Mouse (Mus musculus): ENCODE results near the gene B4galnt3.

B4galnt3 gene

DNA sequence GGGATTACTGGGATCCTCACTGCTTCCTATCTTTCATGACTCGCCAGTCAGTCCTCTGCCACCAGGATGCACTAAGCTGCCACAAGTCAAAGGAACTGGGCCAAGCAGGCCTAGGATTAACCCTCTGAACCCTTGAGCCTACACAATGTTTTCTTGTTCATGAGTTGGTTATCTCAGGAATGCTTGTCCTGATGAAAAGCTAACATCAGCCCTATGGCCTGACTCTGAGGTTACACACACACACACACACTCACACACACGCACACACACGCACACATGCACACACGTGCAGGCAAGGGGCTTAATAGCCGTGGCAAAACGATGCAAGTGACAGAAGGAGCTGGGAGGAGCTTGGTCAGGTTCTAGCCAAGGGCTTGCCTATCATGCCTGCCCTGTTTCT lies 69.0 kb downstream of the B4galnt3 start:
- CTCF ChIA-PET, result interaction anchor here (0.6 kb wide), 1 partner anchor 112 kb away, joined by 3 read pairs; no protein-coding TSS in a partner anchor

- CTCF ChIA-PET, result no interaction called here
These were observed 71.7 kb downstream of the B4galnt3 start for GRCm38 (mm10) chr6:120222669-120223068.

DNA sequence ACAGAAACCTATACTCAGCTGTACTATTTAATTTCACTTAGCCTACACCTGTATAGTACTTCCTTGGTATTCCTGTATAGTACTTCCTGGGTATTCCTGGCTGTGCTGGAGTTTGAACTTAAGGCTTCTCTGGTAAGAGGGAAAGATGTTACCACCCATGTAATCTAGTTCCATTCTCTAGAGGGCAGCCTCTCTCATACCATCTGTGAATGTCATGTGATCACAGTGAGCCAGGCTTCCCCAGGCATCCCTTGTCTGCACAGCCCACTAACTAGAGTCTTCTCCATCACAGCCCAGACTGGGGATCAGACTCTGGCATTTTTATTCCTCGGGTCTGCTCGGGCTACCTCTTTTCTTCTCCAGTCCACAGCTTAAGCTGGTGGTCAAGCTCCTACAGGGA lies 75.1 kb downstream of the B4galnt3 start:
- CTCF ChIA-PET, result no interaction called here

DNA sequence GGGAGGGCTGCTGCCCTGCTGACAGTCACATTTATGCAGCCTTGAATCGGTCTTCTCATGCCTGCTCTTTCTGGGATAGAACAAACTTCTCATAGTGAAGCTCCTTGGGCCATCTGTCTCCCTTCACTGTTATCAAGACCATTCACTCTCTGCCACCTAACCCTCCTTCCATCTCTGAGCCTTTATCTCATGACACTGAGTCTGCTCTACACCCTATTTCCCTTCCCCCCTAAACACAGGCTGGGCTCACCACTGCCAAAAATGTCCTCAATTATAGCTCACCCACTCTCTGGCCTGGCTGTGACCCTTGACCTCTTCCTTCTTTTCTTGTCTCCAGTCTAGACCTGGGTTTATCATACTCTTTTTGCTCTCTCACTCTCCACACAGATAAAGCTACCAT lies 77.7 kb downstream of the B4galnt3 start:
- CTCF ChIA-PET, result interaction anchor here (0.6 kb wide), 1 partner anchor 70 kb away, joined by 3 read pairs; no protein-coding TSS in a partner anchor

GRCm38 (mm10) chr6:120211536-120211935 lies 82.8 kb downstream of the B4galnt3 start:
- CTCF ChIA-PET, result no interaction called here

DNA sequence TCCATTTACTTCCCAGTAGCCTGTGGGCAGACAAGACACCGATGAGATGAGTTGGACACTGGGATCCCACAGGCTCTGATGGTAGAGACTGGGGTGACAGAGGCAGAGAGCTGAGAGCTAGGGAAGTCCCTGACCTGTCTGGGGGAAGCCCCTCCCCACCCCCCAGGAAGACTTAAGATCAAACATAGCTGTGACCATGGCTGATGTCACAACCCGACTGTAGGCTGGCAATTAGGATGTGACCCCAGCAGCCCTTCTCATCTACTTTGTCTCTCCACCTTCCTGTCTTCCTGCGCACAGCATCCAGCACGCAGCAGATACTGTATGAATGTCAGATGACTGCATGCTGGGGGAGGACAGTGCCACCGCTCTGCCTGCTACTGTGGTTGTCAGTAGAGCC lies 87.8 kb downstream of the B4galnt3 start:
- CTCF ChIA-PET, result no interaction called here

- CTCF ChIA-PET, result no interaction called here
These were observed 92.0 kb downstream of the B4galnt3 start for GRCm38 (mm10) chr6:120202406-120202805.

- CTCF ChIA-PET, result no interaction called here
These were observed 92.4 kb downstream of the B4galnt3 start for GRCm38 (mm10) chr6:120201956-120202355.

- CTCF ChIA-PET, result no interaction called here
These were observed 94.5 kb downstream of the B4galnt3 start for GRCm38 (mm10) chr6:120199638-120200394.

DNA sequence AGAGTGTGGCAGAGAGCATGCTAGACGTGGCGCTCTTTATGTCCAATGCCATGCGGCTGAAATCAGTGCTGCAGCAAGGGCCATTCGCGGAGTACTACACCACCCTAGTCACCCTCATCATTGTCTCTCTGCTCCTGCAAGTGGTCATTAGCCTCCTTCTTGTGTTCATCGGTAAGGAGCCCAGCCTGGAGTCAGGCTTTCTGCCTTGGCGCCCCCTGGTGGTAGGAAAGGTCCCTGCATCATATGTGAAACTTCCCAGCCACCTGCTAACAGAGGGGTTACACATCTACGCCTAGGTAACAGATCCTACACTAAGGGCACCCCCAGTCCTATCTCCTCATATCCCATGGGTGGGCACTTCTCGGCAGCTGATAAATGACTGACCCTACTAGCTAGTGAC lies 96.4 kb downstream of the B4galnt3 start:
- CTCF ChIA-PET, result interaction anchor here (1.4 to 1.5 kb wide), 2 partner anchors 117 to 197 kb away, joined by 3 to 10 read pairs; no protein-coding TSS in a partner anchor

- CTCF ChIA-PET, result interaction anchor here (1.4 to 1.5 kb wide), 2 partner anchors 116 to 196 kb away, joined by 3 to 10 read pairs; no protein-coding TSS in a partner anchor
These were observed 97.5 kb downstream of the B4galnt3 start for GRCm38 (mm10) chr6:120196837-120197236.

DNA sequence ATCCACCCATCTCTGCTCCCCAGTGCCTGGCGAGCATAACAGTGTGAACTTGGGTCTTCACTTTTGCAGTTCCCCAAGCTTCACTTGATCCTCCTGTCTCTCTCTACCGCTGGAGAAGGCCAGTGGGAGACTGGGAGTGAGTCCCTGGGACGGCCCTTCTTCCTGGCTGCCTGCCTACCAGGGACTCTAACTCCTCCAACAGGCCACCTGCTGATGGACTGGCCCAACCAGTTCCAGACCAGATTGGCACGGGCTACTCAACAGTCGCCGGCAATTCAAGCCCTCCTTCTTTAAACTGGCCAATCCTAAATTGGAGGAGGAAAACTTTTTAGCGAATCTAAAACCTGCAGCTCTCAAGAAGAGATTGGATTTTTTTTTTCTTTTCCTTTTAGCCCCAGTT lies 99.4 kb downstream of the B4galnt3 start:
- CTCF ChIA-PET, result no interaction called here

DNA sequence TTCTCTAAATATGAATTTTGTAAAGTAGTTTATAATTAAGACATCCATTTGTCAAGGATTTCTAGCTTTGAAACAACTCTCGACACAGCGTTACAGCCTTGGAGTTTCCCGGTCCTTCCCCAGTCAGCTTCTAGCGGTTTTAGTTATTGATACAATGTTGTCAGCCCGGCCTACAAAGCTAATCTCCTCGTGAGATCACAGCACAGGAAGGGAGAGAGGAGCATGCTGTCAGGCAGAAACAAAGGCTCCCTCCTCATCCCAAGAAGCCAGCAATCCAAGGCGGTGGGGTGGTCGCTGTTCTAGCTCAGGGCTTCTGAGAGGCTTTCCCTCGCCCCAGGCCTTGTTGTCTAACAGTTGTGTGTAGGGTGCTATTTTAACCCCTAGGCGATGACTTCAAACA lies 100.1 kb downstream of the B4galnt3 start:
- CTCF ChIA-PET, result no interaction called here

DNA sequence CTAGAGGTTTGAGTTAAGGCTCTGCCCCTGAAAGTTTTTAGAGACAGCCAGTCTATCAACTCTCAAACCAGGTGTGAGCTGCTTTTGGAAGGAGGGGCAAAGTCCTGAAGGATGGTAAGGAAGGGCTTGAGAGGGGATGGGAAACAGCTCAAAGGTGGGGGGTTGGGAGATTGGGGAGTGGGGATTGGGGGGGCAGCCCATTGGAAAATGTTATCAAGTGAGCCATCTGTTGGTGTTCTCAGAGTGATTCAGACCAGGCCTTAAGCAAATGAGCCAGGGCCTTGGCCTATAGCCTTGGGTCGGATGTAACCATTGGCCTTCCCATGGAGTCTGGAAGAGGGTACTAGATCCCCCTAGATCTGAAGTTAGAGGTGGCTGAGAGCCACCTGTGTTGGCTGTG lies 100.6 kb downstream of the B4galnt3 start:
- CTCF ChIA-PET, result interaction anchor here (0.6 to 1.8 kb wide), 7 partner anchors 11 to 380 kb away, joined by 3 to 6 read pairs (median 4); no protein-coding TSS in a partner anchor

GRCm38 (mm10) chr6:120193174-120193573 lies 101.2 kb downstream of the B4galnt3 start:
- CTCF ChIA-PET, result interaction anchor here (0.6 to 1.8 kb wide), 9 partner anchors 11 to 380 kb away, joined by 3 to 10 read pairs (median 4); no protein-coding TSS in a partner anchor

GRCm38 (mm10) chr6:120192211-120192870 lies 102.0 kb downstream of the B4galnt3 start:
- CTCF ChIA-PET, result interaction anchor here (0.6 to 1.8 kb wide), 3 partner anchors 96 to 191 kb away, joined by 3 to 5 read pairs (median 5); no protein-coding TSS in a partner anchor

DNA sequence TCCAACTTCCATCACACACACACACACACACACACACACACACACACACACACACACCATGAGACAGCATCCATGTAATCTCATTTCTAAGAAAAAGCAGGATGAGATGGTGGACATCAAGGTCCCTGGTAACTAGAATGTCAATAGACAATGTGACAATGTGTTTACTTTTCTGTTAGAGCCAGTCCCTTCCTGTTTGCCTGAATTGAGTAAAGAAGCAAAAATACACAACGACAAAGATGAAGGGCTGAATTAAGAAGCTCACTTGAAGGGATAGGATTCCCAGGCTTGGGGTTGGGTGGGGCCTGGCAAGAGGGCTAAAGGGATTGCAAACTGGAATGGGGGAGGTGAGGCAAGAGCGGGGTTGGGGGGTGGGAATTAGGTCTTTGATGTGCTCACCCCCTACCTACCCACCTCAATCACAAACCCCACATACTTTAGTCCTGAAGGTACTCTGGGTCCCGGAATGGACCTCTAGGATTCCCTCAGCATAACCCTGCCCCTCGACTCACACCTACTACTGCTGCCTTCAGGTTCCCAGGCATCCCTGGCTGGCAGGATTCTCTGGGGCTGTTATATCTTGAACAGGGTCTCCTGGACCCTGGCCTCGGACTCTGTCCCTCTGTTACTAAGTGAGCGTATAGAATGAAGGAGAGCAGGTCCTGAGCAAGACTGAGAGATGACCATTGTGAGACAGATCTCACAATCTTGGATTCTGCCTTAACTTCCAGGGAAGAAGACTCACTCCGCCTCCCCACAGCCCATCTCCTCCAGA lies 102.8 kb downstream of the B4galnt3 start:
- CTCF ChIA-PET, result interaction anchor here (0.6 to 0.7 kb wide), 4 partner anchors 124 to 162 kb away, joined by 4 to 5 read pairs (median 4); no protein-coding TSS in a partner anchor

DNA sequence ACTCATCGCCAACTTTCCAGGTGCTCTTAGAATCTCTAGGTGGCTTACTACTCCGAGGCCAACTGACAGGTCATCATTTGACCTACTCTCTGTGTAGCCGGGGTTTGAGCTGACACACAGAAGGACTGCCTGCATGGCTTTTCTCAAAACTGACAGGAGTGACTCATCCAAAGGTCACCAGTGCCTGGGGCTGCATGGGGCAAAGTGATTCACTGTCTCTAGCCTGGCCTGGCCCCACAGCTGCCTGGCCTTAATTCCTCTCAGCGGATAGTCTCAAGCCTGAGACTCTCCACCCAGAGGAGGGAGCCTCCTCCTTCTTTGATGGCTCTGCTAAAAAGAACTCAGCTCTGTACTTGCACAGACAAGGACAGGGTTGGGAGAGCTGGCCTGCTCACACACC lies 103.4 kb downstream of the B4galnt3 start:
- CTCF ChIA-PET, result interaction anchor here (0.6 to 0.7 kb wide), 5 partner anchors 123 to 167 kb away, joined by 4 to 5 read pairs (median 4); no protein-coding TSS in a partner anchor

DNA sequence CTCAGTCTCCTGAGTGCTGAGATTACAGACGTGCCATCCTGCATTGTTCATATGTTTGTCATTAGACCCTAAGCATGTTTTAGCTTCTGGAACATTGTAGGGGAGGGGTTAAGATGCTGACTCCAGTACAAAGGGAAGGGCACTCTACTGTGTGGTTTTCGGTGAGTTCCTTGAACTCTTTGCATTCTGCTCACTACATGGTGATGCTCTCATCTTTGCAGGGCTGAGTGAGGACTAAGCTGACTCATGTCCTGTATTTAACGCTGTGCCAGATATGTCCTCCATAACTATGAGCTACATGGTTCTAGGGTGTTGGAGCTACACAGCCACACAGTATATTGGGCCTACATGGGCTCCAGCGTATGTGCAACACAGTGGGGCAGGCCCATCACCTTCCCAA lies 104.0 kb downstream of the B4galnt3 start:
- CTCF ChIA-PET, result interaction anchor here (0.6 to 1.5 kb wide), 3 partner anchors 9 to 167 kb away, joined by 4 read pairs; no protein-coding TSS in a partner anchor

DNA sequence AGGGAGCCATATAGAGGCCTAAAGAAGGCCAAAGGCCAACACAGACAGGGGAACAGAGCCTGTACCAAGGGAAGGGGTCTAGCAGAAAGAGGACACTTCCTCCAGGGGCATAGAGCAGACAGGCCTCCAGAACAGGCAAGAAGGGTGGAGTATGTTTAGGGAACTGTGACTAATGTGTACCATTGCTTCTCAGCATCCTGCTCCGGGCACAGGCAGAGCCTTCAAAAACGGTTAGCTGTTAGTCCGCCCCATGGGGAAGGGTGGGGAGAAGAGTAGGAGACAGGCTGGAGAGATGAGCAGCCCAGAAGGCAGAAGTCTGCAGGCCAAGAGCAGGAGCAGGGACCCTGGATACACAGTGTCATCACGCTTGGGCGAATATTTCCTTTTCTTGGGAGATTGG lies 105.1 kb downstream of the B4galnt3 start:
- CTCF ChIA-PET, result interaction anchor here (1.5 kb wide), 1 partner anchor 8 kb away, joined by 4 read pairs; no protein-coding TSS in a partner anchor
